29 mouse cellular contexts compared by ENCODE assay signal in the genomic region with DNA sequence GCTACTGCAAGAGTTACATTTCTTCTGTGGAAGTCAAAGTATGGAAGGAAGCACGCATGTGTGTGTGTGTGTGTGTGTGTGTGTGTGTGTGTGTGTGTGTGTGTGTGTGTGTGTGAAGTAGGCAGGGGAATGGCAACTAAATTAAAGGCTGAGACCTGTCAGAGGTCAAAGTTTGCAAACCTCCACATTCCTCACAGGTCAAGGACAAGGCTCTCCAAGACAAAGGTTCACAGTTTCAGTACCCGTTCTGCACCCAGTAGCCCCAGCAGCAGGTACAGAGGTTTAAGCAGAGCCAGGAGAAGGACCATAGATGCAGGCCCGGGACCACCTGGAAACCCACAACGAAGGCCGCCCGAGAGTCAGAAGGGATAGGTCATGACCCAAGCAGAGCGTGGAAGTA. TPM values are rescaled to one million over a fixed set of nuclear protein-coding genes. Genes with fewer than 3 reads are reported as not detected.
A peak's percentile ranks its signal among the peaks of the same experiment; 100 is the strongest.
DNase-seq lines count a peak whose midpoint lies in the region.
"Had no signal": no experiment of that assay in that cellular context is flagged by ENCODE, and none has a peak within 500 bp of the region (broad histone marks: within the 10 kb centered on the region; RNA-seq: fewer than 3 reads in every experiment).

No protein-coding gene starts in this region.

- H3K4me3 ChIP-seq in heart, embryonic 10.5 days, result no peak overlapping the region
- H3K4me3 ChIP-seq in limb, embryonic 10.5 days, result no peak overlapping the region
- H3K4me3 ChIP-seq: embryonic facial prominence, embryonic 12.5 days; forebrain, embryonic 13.5 days; forebrain, embryonic 15.5 days had no signal

- peak overlapping the region; percentile 59 for H3K27ac ChIP-seq in heart, embryonic 10.5 days
- peak overlapping the region; percentile 46 for H3K27ac ChIP-seq in limb, embryonic 10.5 days
- H3K27ac ChIP-seq: embryonic facial prominence, embryonic 12.5 days; forebrain, embryonic 13.5 days; forebrain, embryonic 15.5 days had no signal

- no peaks in the 10 kb centered on the region for H3K9me3 ChIP-seq in heart, embryonic 10.5 days
- H3K9me3 ChIP-seq in limb, embryonic 10.5 days (replicated peaks), result no peaks in the 10 kb centered on the region
- H3K9me3 ChIP-seq: embryonic facial prominence, embryonic 12.5 days; forebrain, embryonic 13.5 days; forebrain, embryonic 15.5 days had no signal

- H3K4me1 ChIP-seq in heart, embryonic 10.5 days, result peaks cover 16% of the 10 kb centered on the region
- H3K4me1 ChIP-seq in limb, embryonic 10.5 days, result peaks cover 37% of the 10 kb centered on the region
- H3K4me1 ChIP-seq: forebrain, embryonic 13.5 days; forebrain, embryonic 15.5 days had no signal

- intact Hi-C loops in heart, postnatal 25 days (cut with DNase I), result no loop called here

- DNase-seq in heart, embryonic 10.5 days (ENCODE audit: low spot score), result no peak
- no peak for DNase-seq in heart, postnatal 25 days (ENCODE audit: low spot score)
- DNase-seq in ES-CJ7 (ENCODE audit: low read depth, low spot score) (peak; percentile 53), ZHBTc4 (ENCODE audit: low read depth, low spot score) (peak; percentile 32)
- no peak for DNase-seq in limb, embryonic 10.5 days (ENCODE audit: low spot score)
- DNase-seq in cerebellum, adult 11-12 months, result no peak
- DNase-seq in layer of hippocampus, postnatal 14 days (ENCODE audit: low spot score in 2 of 2), result no peak
- DNase-seq in urinary bladder, postnatal 14 days (ENCODE audit: low spot score), result no peak
- DNase-seq: adrenal gland, adult 2 months; adrenal gland, postnatal 10 days; adrenal gland, postnatal 25 days; B cell, adult 2 months; cerebellum, adult 11 months; cerebellum, adult 2 months; cerebellum, adult 9-11 months; cerebellum, postnatal 14 days; cerebellum, postnatal 36 days; embryo, embryonic 11 days; forebrain, postnatal 0 days had no signal

- WGBS in heart, embryonic 10.5 days, result 79% methylated on average over 7 of the region's 7 CpGs
- WGBS in limb, embryonic 10.5 days, result 68% methylated on average over 7 of the region's 7 CpGs

- no peaks in the 10 kb centered on the region; the same call in 1 of the 2 replicates for H3K27me3 ChIP-seq in heart, embryonic 10.5 days (ENCODE audit: insufficient read depth, poor library complexity, severe bottlenecking)
- H3K27me3 ChIP-seq in limb, embryonic 10.5 days (ENCODE audit: low read depth, poor library complexity, severe bottlenecking), result no peaks in the 10 kb centered on the region
- H3K27me3 ChIP-seq: CH12.LX; embryonic facial prominence, embryonic 12.5 days; forebrain, embryonic 13.5 days; forebrain, embryonic 15.5 days had no signal

- H3K36me3 ChIP-seq in heart, embryonic 10.5 days, result no peaks in the 10 kb centered on the region
- H3K36me3 ChIP-seq in limb, embryonic 10.5 days, result no peaks in the 10 kb centered on the region
- H3K36me3 ChIP-seq: embryonic facial prominence, embryonic 12.5 days; forebrain, embryonic 15.5 days had no signal

RNA-seq across cellular contexts. Expression of a gene that starts 0.8 kb away (rescaled TPM):
- polyA plus RNA-seq in heart, embryonic 10.5 days (2016; fragmentation: Nextera tagmentation; extraction: Ambion mirVana), result not detected in 2 replicates
- not detected for total RNA-seq in heart, postnatal 25 days (2021)
- polyA plus RNA-seq in limb, embryonic 10.5 days (2016; fragmentation: Nextera tagmentation; extraction: Ambion mirVana), result not detected in 2 replicates
- not detected for total RNA-seq in layer of hippocampus, postnatal 14 days (2021)
- total RNA-seq: adrenal gland, adult 2 months; adrenal gland, postnatal 10 days; adrenal gland, postnatal 25 days; adrenal gland, postnatal 4 days; common myeloid progenitor, adult 5-6 weeks; forebrain, postnatal 0 days; MEL had no signal
- polyA plus RNA-seq: adrenal gland, adult 2 months; brain, embryonic 14.5 days; cerebellum, adult 2 months; embryonic facial prominence, embryonic 12.5 days; embryonic facial prominence, embryonic 14.5 days; forebrain, embryonic 11.5 days; forebrain, embryonic 13.5 days; forebrain, embryonic 15.5 days; forebrain, postnatal 0 days had no signal

RNA-seq across cellular contexts. Expression of a gene that starts 8.5 kb away (rescaled TPM):
- 12.6 and 13.0 TPM in 2 replicates for polyA plus RNA-seq in heart, embryonic 10.5 days (2016; fragmentation: Nextera tagmentation; extraction: Ambion mirVana)
- 10 to 100 TPM; 12.0 to 13.5 TPM for total RNA-seq in heart, postnatal 25 days (2021)
- 9.6 and 13.0 TPM in 2 replicates for polyA plus RNA-seq in limb, embryonic 10.5 days (2016; fragmentation: Nextera tagmentation; extraction: Ambion mirVana)
- 10 to 100 TPM; 34.6 to 38.6 TPM for total RNA-seq in layer of hippocampus, postnatal 14 days (2021)

RNA-seq across cellular contexts. Expression of a gene that starts 41.3 kb away (rescaled TPM):
- 13.7 and 16.5 TPM in 2 replicates for polyA plus RNA-seq in heart, embryonic 10.5 days (2016; fragmentation: Nextera tagmentation; extraction: Ambion mirVana)
- total RNA-seq in heart, postnatal 25 days (2021), result 1 to 10 TPM; 3.8 to 4.1 TPM
- 19.6 and 20.1 TPM in 2 replicates for polyA plus RNA-seq in limb, embryonic 10.5 days (2016; fragmentation: Nextera tagmentation; extraction: Ambion mirVana)
- 1 to 10 TPM; 5.0 to 5.4 TPM for total RNA-seq in layer of hippocampus, postnatal 14 days (2021)

RNA-seq across cellular contexts. Expression of a gene that starts 56.2 kb away (rescaled TPM):
- polyA plus RNA-seq in heart, embryonic 10.5 days (2016; fragmentation: Nextera tagmentation; extraction: Ambion mirVana), result 1.4 and 1.8 TPM in 2 replicates
- 10 to 100 TPM; 20.0 to 25.3 TPM for total RNA-seq in heart, postnatal 25 days (2021)
- polyA plus RNA-seq in limb, embryonic 10.5 days (2016; fragmentation: Nextera tagmentation; extraction: Ambion mirVana), result 2.3 and 2.7 TPM in 2 replicates
- total RNA-seq in layer of hippocampus, postnatal 14 days (2021), result 1 to 10 TPM; 1.9 to 2.7 TPM

Comparison
In these comparisons a context has a peak if more than half of its experiments do, and no peak if none do; other contexts are left out.
1. DNase-seq: peak in ES-CJ7 (single experiment) and ZHBTc4 (single experiment); none in heart, embryonic 10.5 days (single experiment), heart, postnatal 25 days (single experiment), limb, embryonic 10.5 days (single experiment), cerebellum, adult 11-12 months (single experiment), layer of hippocampus, postnatal 14 days (0 of 2) and urinary bladder, postnatal 14 days (single experiment).